Mouse (Mus musculus) MEL (cell line): ENCODE measurements at regions not wholly inside any gene's neighbourhood (a gene's known extent, or its start where the extent isn't known, plus 50 kb on each side); places are given as distances from the start of the nearest gene placed in this dataset.

Source experiments
- DNase-seq: peaks from one replicate; pipeline ENCODE4 v3.0.0; 2011; ENCODE audit warnings: low read depth, low spot score
- H3K27ac ChIP-seq: 2 replicates; pipeline ENCODE4 v1.5.1; 2012; ENCODE audit warnings: low read depth, mild to moderate bottlenecking, control low read depth, low read length, moderate library complexity; ENCODE audit not compliant: control insufficient read depth
- H3K27me3 ChIP-seq, 2 experiments: fragments of 150-350 bp in 1 of 2; sonication (generic) in 1 of 2; 2 replicates each; pipeline ENCODE4 v1.6.1; 2012; ENCODE audit warnings: low read length in 2 of 2, mild to moderate bottlenecking in 2 of 2, improper control_type of control experiment in 1 of 2, moderate library complexity in 1 of 2; ENCODE audit not compliant: insufficient read depth in 2 of 2, control insufficient read depth in 1 of 2
- H3K36me3 ChIP-seq, 2 experiments: 2 replicates each; pipeline ENCODE4 v1.6.1; 2012 to 2014; ENCODE audit warnings: low read length in 2 of 2, improper control_type of control experiment in 1 of 2, inconsistent platforms in 1 of 2, mild to moderate bottlenecking in 1 of 2; ENCODE audit not compliant: insufficient read depth in 2 of 2, control insufficient read depth in 1 of 2
- H3K4me1 ChIP-seq, 2 experiments: fragments of 150-350 bp in 1 of 2; sonication (generic) in 1 of 2; 2 replicates each; pipeline ENCODE4 v1.6.1; 2012; ENCODE audit warnings: low read length in 2 of 2, improper control_type of control experiment in 1 of 2, mild to moderate bottlenecking in 1 of 2; ENCODE audit not compliant: insufficient read depth in 2 of 2, control insufficient read depth in 1 of 2
- H3K4me3 ChIP-seq, 2 experiments: fragments of 150-350 bp in 1 of 2; sonication (generic) in 1 of 2; 2 replicates each; pipeline ENCODE4 v1.5.1; 2012; ENCODE audit warnings: low read depth in 2 of 2, low read length in 2 of 2, mild to moderate bottlenecking in 2 of 2, moderate library complexity in 2 of 2, control low read depth in 1 of 2, improper control_type of control experiment in 1 of 2; ENCODE audit not compliant: control insufficient read depth in 1 of 2, insufficient read depth in 1 of 2
- H3K79me2 ChIP-seq: 2 replicates; pipeline ENCODE4 v1.6.1; 2012; ENCODE audit warnings: mild to moderate bottlenecking, low read length, moderate library complexity; ENCODE audit not compliant: control insufficient read depth, poor library complexity, insufficient read depth
- H3K9ac ChIP-seq: 2 replicates; pipeline ENCODE4 v1.6.1; 2012; ENCODE audit warnings: low read depth, mild to moderate bottlenecking, control low read depth, low read length, moderate library complexity; ENCODE audit not compliant: control insufficient read depth, poor library complexity, severe bottlenecking
- H3K9me3 ChIP-seq: fragments of 150-350 bp; sonication (generic); replicated peaks from 2 replicates; pipeline ENCODE4 v1.6.1; 2012; ENCODE audit warnings: mild to moderate bottlenecking, low read length, improper control_type of control experiment, moderate library complexity; ENCODE audit not compliant: insufficient read depth
- CHD1 ChIP-seq: IDR thresholded peaks from 2 replicates; pipeline ENCODE4 v1.6.1; 2012; ENCODE audit warnings: low read depth, mild to moderate bottlenecking, inconsistent platforms, low read length, improper control_type of control experiment
- CHD2 ChIP-seq: IDR thresholded peaks from 2 replicates; pipeline ENCODE4 v1.6.1; 2011; ENCODE audit warnings: low read length, improper control_type of control experiment
- E2F4 ChIP-seq: IDR thresholded peaks from 2 replicates; pipeline ENCODE4 v1.6.1; 2011; ENCODE audit warnings: low read depth, low read length, improper control_type of control experiment, borderline replicate concordance
- ELF1 ChIP-seq: IDR thresholded peaks from 2 replicates; pipeline ENCODE4 v1.6.1; 2014; ENCODE audit warnings: low read depth, mild to moderate bottlenecking, inconsistent platforms, low read length, improper control_type of control experiment, moderate library complexity
- EP300 ChIP-seq, 2 experiments: IDR thresholded peaks; 2 replicates each; pipeline ENCODE4 v1.6.1; 2011; ENCODE audit warnings: improper control_type of control experiment in 2 of 2, low read length in 2 of 2, low read depth in 1 of 2, mild to moderate bottlenecking in 1 of 2
- ETS1 ChIP-seq: IDR thresholded peaks from 2 replicates; pipeline ENCODE4 v1.6.1; 2012; ENCODE audit warnings: low read depth, mild to moderate bottlenecking, inconsistent platforms, low read length, improper control_type of control experiment, moderate library complexity
- GABPA ChIP-seq: IDR thresholded peaks from 2 replicates; pipeline ENCODE4 v1.6.1; 2012; ENCODE audit warnings: low read depth, mild to moderate bottlenecking, inconsistent platforms, low read length, improper control_type of control experiment, moderate library complexity
- GATA1 ChIP-seq: IDR thresholded peaks from 2 replicates; pipeline ENCODE4 v1.6.1; 2011; ENCODE audit warnings: low read depth, low read length, improper control_type of control experiment
- HCFC1 ChIP-seq: IDR thresholded peaks from 2 replicates; pipeline ENCODE4 v1.6.1; 2012; ENCODE audit warnings: low read depth, mild to moderate bottlenecking, inconsistent platforms, low read length, improper control_type of control experiment, moderate library complexity
- KAT2A ChIP-seq: conservative IDR thresholded peaks from 2 replicates; pipeline ENCODE4 v1.6.1; 2012; ENCODE audit warnings: low read depth, low read length, improper control_type of control experiment, inconsistent platforms
- MAFK ChIP-seq: IDR thresholded peaks from 2 replicates; pipeline ENCODE4 v1.6.1; 2011; ENCODE audit warnings: low read depth, mild to moderate bottlenecking, low read length, improper control_type of control experiment, borderline replicate concordance
- MAX ChIP-seq: IDR thresholded peaks from 2 replicates; pipeline ENCODE4 v1.6.1; 2011; ENCODE audit warnings: low read length, improper control_type of control experiment
- MAZ ChIP-seq: IDR thresholded peaks from 2 replicates; pipeline ENCODE4 v1.6.1; 2012; ENCODE audit warnings: low read depth, mild to moderate bottlenecking, inconsistent platforms, low read length, improper control_type of control experiment
- MEF2A ChIP-seq: IDR thresholded peaks from 2 replicates; pipeline ENCODE4 v1.6.1; 2014; ENCODE audit warnings: low read depth, mild to moderate bottlenecking, inconsistent platforms, low read length, improper control_type of control experiment; ENCODE audit not compliant: poor library complexity, insufficient replicate concordance, severe bottlenecking; ENCODE audit errors: extremely low read depth
- NELFE ChIP-seq: IDR thresholded peaks from 2 replicates; pipeline ENCODE4 v1.6.1; 2011; ENCODE audit warnings: low read depth, low read length, improper control_type of control experiment
- NRF1 ChIP-seq: IDR thresholded peaks from 2 replicates; pipeline ENCODE4 v1.6.1; 2014; ENCODE audit warnings: low read depth, mild to moderate bottlenecking, inconsistent platforms, low read length, improper control_type of control experiment, moderate library complexity; ENCODE audit not compliant: poor library complexity, insufficient read depth, severe bottlenecking
- POLR2A ChIP-seq, 2 experiments: IDR thresholded peaks; 2 replicates each; pipeline ENCODE4 v1.6.1; 2011 to 2012; ENCODE audit warnings: low read length in 2 of 2, mild to moderate bottlenecking in 2 of 2, control low read depth in 1 of 2, improper control_type of control experiment in 1 of 2, low read depth in 1 of 2, moderate library complexity in 1 of 2; ENCODE audit not compliant: control insufficient read depth in 1 of 2, insufficient read depth in 1 of 2, poor library complexity in 1 of 2
- POLR2AphosphoS2 ChIP-seq: IDR thresholded peaks from 2 replicates; pipeline ENCODE4 v1.6.1; 2011; ENCODE audit warnings: low read length, improper control_type of control experiment
- POLR2AphosphoS5 ChIP-seq: IDR thresholded peaks from 2 replicates; pipeline ENCODE4 v1.6.1; 2012; ENCODE audit warnings: low read depth, borderline replicate concordance, mild to moderate bottlenecking, inconsistent platforms, low read length, moderate library complexity, mixed read lengths
- RCOR1 ChIP-seq: IDR thresholded peaks from 2 replicates; pipeline ENCODE4 v1.6.1; 2012; ENCODE audit warnings: low read depth, mild to moderate bottlenecking, inconsistent platforms, low read length, improper control_type of control experiment
- TAL1 ChIP-seq: IDR thresholded peaks from 2 replicates; pipeline ENCODE4 v1.6.1; 2012; ENCODE audit warnings: mild to moderate bottlenecking, inconsistent platforms, low read length, moderate library complexity, mixed read lengths
- UBTF ChIP-seq: IDR thresholded peaks from 2 replicates; pipeline ENCODE4 v1.6.1; 2012; ENCODE audit warnings: low read depth, mild to moderate bottlenecking, inconsistent platforms, low read length, improper control_type of control experiment, moderate library complexity, borderline replicate concordance; ENCODE audit not compliant: insufficient read depth
- USF1 ChIP-seq: IDR thresholded peaks from 2 replicates; pipeline ENCODE4 v1.6.1; 2014; ENCODE audit warnings: low read depth, mild to moderate bottlenecking, inconsistent platforms, low read length, improper control_type of control experiment, moderate library complexity
- USF2 ChIP-seq, 2 experiments: IDR thresholded peaks; 2 replicates each; pipeline ENCODE4 v1.6.1; 2011 to 2012; ENCODE audit warnings: improper control_type of control experiment in 2 of 2, low read length in 2 of 2, borderline replicate concordance in 1 of 2, inconsistent platforms in 1 of 2, low read depth in 1 of 2, mild to moderate bottlenecking in 1 of 2; ENCODE audit not compliant: insufficient read depth in 1 of 2
- ZC3H11A ChIP-seq: IDR thresholded peaks from 2 replicates; pipeline ENCODE4 v1.6.1; 2012; ENCODE audit warnings: low read depth, mild to moderate bottlenecking, inconsistent platforms, low read length, improper control_type of control experiment
- ZMIZ1 ChIP-seq: IDR thresholded peaks from 2 replicates; pipeline ENCODE4 v1.6.1; 2012; ENCODE audit warnings: low read depth, mild to moderate bottlenecking, inconsistent platforms, low read length, improper control_type of control experiment, moderate library complexity

GRCm38 (mm10) chr1:189153150-189153549 is 145.5 kb upstream of the Kctd3 start:
- Histone ChIP-seq H3K4me1 (no peaks in the 10 kb centered on the region), H3K4me3 (no peak overlapping the region), H3K36me3 (no peaks in the 10 kb centered on the region), H3K9me3 (no peaks in the 10 kb centered on the region), H3K27ac (no peak overlapping the region), H3K79me2 (no peaks in the 10 kb centered on the region), H3K27me3 (no peaks in the 10 kb centered on the region), H3K9ac (no peak overlapping the region)
- TF ChIP-seq USF1: no peak
- TF ChIP-seq MAX: no peak
- TF ChIP-seq E2F4: no peak
- TF ChIP-seq NRF1: no peak
- no peak for TF ChIP-seq CHD1
- TF ChIP-seq ZC3H11A: no peak
- TF ChIP-seq HCFC1: no peak
- no peak for TF ChIP-seq NELFE
- TF ChIP-seq RCOR1: no peak
- no peak for TF ChIP-seq GATA1
- no peak for TF ChIP-seq TAL1
- no peak for DNase-seq

GRCm38 (mm10) chr1:189142982-189143451 is 135.4 kb upstream of the Kctd3 start:
- Histone ChIP-seq H3K27me3 (no peaks in the 10 kb centered on the region), H3K79me2 (no peaks in the 10 kb centered on the region), H3K4me1 (no peaks in the 10 kb centered on the region), H3K4me3 (no peak overlapping the region), H3K9ac (no peak overlapping the region), H3K27ac (no peak overlapping the region), H3K36me3 (no peaks in the 10 kb centered on the region), H3K9me3 (no peaks in the 10 kb centered on the region)
- no peak for DNase-seq
- TF ChIP-seq CHD2 (no peak), MAZ (no peak), ZMIZ1 (no peak), ZC3H11A (no peak), POLR2AphosphoS2 (no peak), POLR2A (IDR thresholded peaks at IDR 0.05; ENCODE audit: control insufficient read depth in 1 of 2, insufficient read depth in 1 of 2, low read depth in 1 of 2, low read length in 2 of 2, poor library complexity in 1 of 2) (no peak), ELF1 (no peak), MEF2A (no peak), ETS1 (no peak), EP300 (IDR thresholded peaks at IDR 0.05; ENCODE audit: low read depth in 1 of 2, low read length in 2 of 2) (no peak), POLR2AphosphoS5 (no peak), E2F4 (no peak), KAT2A (no peak), CHD1 (no peak), GABPA (no peak), HCFC1 (no peak), USF2 (IDR thresholded peaks at IDR 0.05; ENCODE audit: borderline replicate concordance in 1 of 2, insufficient read depth in 1 of 2, low read depth in 1 of 2, low read length in 2 of 2) (no peak), RCOR1 (no peak), UBTF (no peak), MAFK (no peak)
